In the genomic region with DNA sequence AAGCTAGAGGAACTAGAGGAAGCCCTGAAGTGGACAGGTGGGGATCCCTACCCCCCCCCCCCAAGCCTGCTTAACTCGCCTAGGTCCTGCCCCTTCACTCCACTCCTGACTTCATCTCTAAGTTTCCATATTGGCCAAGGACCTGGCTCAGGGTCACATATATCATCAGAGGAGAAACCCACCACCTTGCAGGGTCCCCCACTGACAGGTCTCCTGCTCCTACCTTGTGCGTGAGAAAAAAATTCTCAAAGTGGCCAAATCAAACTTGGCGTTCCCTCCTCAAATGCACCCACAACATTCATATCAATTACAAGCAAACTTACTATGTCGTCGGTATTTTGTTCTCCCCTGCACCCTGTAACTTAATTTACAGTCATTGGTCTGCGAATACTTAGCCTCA, we compare ENCODE assay signal across 8 mouse cellular contexts. TPM values are rescaled to one million over a fixed set of nuclear protein-coding genes. Genes with fewer than 3 reads are reported as not detected.
A peak's percentile ranks its signal among the peaks of the same experiment; 100 is the strongest.
DNase-seq lines count a peak whose midpoint lies in the region; ATAC-seq and TF ChIP-seq lines count a peak whose summit lies in the region.

No protein-coding gene starts in this region.

- TF ChIP-seq POLR2A in bone marrow, adult 2 months (IDR thresholded peaks at IDR 0.05; ENCODE audit: borderline replicate concordance, control insufficient read depth, low read depth, low read length) = no peak

- no peaks in the 10 kb centered on the region for H3K36me3 ChIP-seq in heart, embryonic 10.5 days
- no peaks in the 10 kb centered on the region for H3K36me3 ChIP-seq in hindbrain, embryonic 11.5 days (ENCODE audit: control insufficient read depth, insufficient read depth, low read length)
- no peaks in the 10 kb centered on the region for H3K36me3 ChIP-seq in midbrain, embryonic 10.5 days

- WGBS in heart, embryonic 10.5 days = 51% methylated on average over 6 of the region's 6 CpGs
- 48% methylated on average over 6 of the region's 6 CpGs for WGBS in bone marrow, adult 2 months
- 40% methylated on average over 6 of the region's 6 CpGs for WGBS in hindbrain, embryonic 11.5 days
- 54% methylated on average over 6 of the region's 6 CpGs for WGBS in midbrain, embryonic 10.5 days

- peaks cover 63% of the 10 kb centered on the region for H3K4me1 ChIP-seq in heart, embryonic 10.5 days
- H3K4me1 ChIP-seq in bone marrow, adult 2 months (ENCODE audit: control insufficient read depth, insufficient read depth, low read length) = peaks cover 2% of the 10 kb centered on the region; the same call in 1 of the 2 replicates
- peaks cover 7% of the 10 kb centered on the region for H3K4me1 ChIP-seq in hindbrain, embryonic 11.5 days (replicated peaks; ENCODE audit: control insufficient read depth, insufficient read depth, low read length)
- H3K4me1 ChIP-seq in midbrain, embryonic 10.5 days = peaks cover 38% of the 10 kb centered on the region

- H3K9me3 ChIP-seq in heart, embryonic 10.5 days = no peaks in the 10 kb centered on the region
- no peaks in the 10 kb centered on the region for H3K9me3 ChIP-seq in hindbrain, embryonic 11.5 days (ENCODE audit: control insufficient read depth, low read length)
- H3K9me3 ChIP-seq in midbrain, embryonic 10.5 days (replicated peaks) = no peaks in the 10 kb centered on the region

- no peak for ATAC-seq in hindbrain, embryonic 11.5 days (ENCODE audit: low FRiP score)

- peaks cover 22% of the 10 kb centered on the region for H3K27me3 ChIP-seq in heart, embryonic 10.5 days (ENCODE audit: insufficient read depth, poor library complexity, severe bottlenecking)
- H3K27me3 ChIP-seq in hindbrain, embryonic 11.5 days (ENCODE audit: control insufficient read depth, insufficient read depth, low read length) = peaks cover 20% of the 10 kb centered on the region
- peaks cover 67% of the 10 kb centered on the region for H3K27me3 ChIP-seq in midbrain, embryonic 10.5 days (ENCODE audit: low read depth, poor library complexity, severe bottlenecking)

- peak overlapping the region; percentile 92 for H3K27ac ChIP-seq in heart, embryonic 10.5 days
- no peak overlapping the region for H3K27ac ChIP-seq in bone marrow, adult 2 months (ENCODE audit: control insufficient read depth, insufficient read depth, low read depth, low read length, poor library complexity)
- no peak overlapping the region for H3K27ac ChIP-seq in hindbrain, embryonic 11.5 days (ENCODE audit: low read depth, low read length)
- no peak overlapping the region for H3K27ac ChIP-seq in midbrain, embryonic 10.5 days (replicated peaks)

- H3K4me2 ChIP-seq in hindbrain, embryonic 11.5 days (replicated peaks; ENCODE audit: low read depth, low read length) = no peak overlapping the region; the same call in 1 of the 2 replicates

- intact Hi-C loops in heart, postnatal 10 days (cut with DNase I) = loop anchor here (2.0 to 5.0 kb wide), 2 partner anchors 14 to 76 kb away; no protein-coding TSS in a partner anchor

- no peak for TF ChIP-seq CTCF in bone marrow, adult 2 months (IDR thresholded peaks at IDR 0.05; ENCODE audit: control insufficient read depth, insufficient read depth, low read length)

- DNase-seq in heart, embryonic 10.5 days (ENCODE audit: low spot score) = no peak
- DNase-seq in heart, postnatal 10 days = no peak
- no peak for DNase-seq in hindbrain, embryonic 11.5 days (ENCODE audit: low spot score)
- DNase-seq in midbrain, embryonic 10.5 days (ENCODE audit: low spot score) = no peak
- DNase-seq in layer of hippocampus, postnatal 10 days (ENCODE audit: low spot score in 2 of 2) = no peak
- DNase-seq in adipocyte (ENCODE audit: low spot score) = no peak
- DNase-seq in T-cell, adult 2 months (ENCODE audit: low spot score) = no peak

- H3K4me3 ChIP-seq in heart, embryonic 10.5 days = peak overlapping the region; percentile 76
- peak overlapping the region; percentile 3 for H3K4me3 ChIP-seq in bone marrow, adult 2 months (replicated peaks; ENCODE audit: control insufficient read depth, low read depth, low read length)
- H3K4me3 ChIP-seq in hindbrain, embryonic 11.5 days (ENCODE audit: low read depth, low read length) = no peak overlapping the region
- peak overlapping the region; percentile 78 for H3K4me3 ChIP-seq in midbrain, embryonic 10.5 days

- 0 out of 2 replicates have a peak overlapping the region, but pooled peaks have one; percentile 64 for H3K9ac ChIP-seq in hindbrain, embryonic 11.5 days (ENCODE audit: low read depth, low read length)

RNA-seq across cellular contexts. Expression of gene Tmem51, which starts 0.9 kb away (rescaled TPM):
- polyA plus RNA-seq in heart, embryonic 10.5 days (2016; fragmentation: Nextera tagmentation; extraction: Ambion mirVana) = 21.0 and 25.9 TPM in 2 replicates
- 10 to 100 TPM; 23.2 to 26.9 TPM for total RNA-seq in heart, postnatal 10 days (2021)
- polyA plus RNA-seq in bone marrow, adult 2 months (2011; ENCODE audit: insufficient read depth, insufficient read length, low replicate concordance, missing spikeins) = 2.1 and 5.9 TPM in 2 replicates
- polyA plus RNA-seq in hindbrain, embryonic 11.5 days (2014; fragmentation: Nextera tagmentation; extraction: Ambion mirVana) = 7.3 and 8.1 TPM in 2 replicates
- 13.3 and 13.6 TPM in 2 replicates for polyA plus RNA-seq in midbrain, embryonic 10.5 days (2016; fragmentation: Nextera tagmentation; extraction: Ambion mirVana)
- total RNA-seq in layer of hippocampus, postnatal 10 days (2021) = 1 to 10 TPM; 7.7 TPM
